Mouse (Mus musculus) spleen, adult 2 months (tissue): ENCODE measurements at regions not wholly inside any gene's neighbourhood (a gene's known extent, or its start where the extent isn't known, plus 50 kb on each side); places are given as distances from the start of the nearest gene placed in this dataset.

Source experiments
- CTCF ChIP-seq: fragments of 200-500 bp; IDR thresholded peaks from 2 replicates; pipeline ENCODE4 v1.5.1; 2011; ENCODE audit warnings: mild to moderate bottlenecking, inconsistent platforms; ENCODE audit not compliant: insufficient read depth, insufficient read length, insufficient replicate concordance; ENCODE audit errors: extremely low read depth
- POLR2A ChIP-seq: fragments of 200-500 bp; IDR thresholded peaks from 2 replicates; pipeline ENCODE4 v1.6.1; 2011; ENCODE audit warnings: low read depth, low read length, inconsistent platforms

- TF ChIP-seq CTCF = peak; percentile 14; the same call in 1 of the 2 replicates
- no peak for TF ChIP-seq POLR2A
These were observed 60.0 kb upstream of the Myom1 start for GRCm38 (mm10) chr17:70942478-70942877.
